Mouse (Mus musculus) right cerebral cortex, postnatal 14 days (tissue): ENCODE results near the gene Stard9.

Source experiments
- DNase-seq: peaks from one replicate; pipeline ENCODE4 v3.0.0; 2022

The Stard9 gene

DNA sequence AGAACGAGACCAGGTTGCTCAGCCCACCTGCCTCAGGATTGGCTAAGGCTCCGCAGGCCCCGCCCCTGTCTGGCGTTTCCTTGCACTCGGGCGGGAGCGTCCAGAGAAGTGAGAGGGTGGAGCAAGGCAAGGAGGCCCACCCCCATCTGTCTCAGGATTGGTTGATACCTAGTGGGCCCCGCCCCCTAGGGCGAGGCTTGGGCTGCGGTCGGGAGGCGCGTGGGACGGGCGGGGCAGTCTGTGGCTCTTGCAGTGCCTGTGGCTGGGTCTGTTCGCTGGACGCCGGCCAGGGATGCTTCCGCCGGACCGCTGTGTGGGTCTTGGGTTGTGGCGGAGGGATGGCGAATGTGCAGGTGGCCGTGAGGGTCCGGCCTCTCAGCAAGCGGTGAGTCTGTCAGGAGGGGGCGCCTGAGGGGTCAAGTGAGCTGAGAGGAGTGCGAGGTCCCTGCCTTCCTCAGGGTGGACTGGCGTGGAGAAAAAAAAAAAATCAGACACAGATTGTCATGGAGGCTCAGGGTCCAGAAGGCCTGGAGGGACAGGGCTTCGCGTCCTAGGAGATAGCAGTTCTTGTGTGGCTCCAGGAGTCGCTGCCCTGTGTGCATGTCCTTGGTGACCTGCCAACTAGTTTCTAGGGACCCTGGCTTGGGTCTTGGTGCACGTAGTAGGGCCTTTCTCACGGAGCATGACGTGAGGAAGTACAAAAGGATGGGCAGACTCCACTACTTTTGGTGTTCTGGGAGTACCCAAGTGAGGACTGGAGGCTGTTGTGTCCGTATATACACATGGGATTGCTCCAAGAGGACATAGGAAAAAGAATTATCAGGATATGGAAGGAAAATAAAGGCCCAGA lies at the start of gene Stard9:
Stard9 (plus strand) TSS at position 236 of the 850 bp plus-strand sequence.
- peak; percentile 96 for DNase-seq

DNA sequence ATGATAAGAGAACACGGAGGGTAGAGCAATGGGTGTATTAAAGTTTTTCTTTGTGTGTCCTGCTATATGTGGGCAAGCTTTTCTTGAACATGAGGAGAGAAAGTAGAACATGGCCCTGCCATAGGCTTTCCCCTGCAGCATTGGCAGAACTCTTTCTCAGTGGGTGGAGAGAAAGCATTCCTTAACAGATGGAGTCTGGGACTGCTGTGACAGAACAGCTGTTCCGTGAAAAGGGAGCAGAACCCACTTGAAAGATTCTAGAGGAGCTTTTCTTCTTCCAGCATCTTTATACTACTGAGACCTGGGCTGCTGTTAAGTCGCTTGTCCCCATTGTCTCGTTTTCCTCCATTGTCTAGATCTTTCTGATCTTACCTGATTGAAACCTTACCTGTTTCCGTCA lies 39.2 kb upstream of the Stard9 start:
- peak; percentile 12 for DNase-seq

DNA sequence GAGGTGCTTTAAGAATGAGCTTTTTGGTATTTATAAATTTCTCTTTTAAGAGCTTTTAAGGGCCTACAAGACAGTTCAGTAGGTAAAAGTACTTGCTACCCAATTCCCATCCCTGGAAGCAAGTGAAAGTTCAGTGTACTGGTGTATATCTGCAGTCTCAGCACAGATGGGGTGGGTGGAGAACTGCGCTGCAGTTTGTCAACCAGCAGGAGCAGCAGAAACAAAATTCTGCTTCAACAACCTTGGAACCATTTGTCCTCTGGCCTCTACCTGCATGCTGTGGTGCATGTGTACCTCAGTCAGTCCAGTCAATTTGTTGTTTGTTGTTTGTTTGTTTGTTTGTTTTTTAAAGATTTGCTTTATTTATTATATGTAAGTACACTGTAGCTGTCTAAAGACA lies 36.7 kb upstream of the Stard9 start:
- no peak for DNase-seq

DNA sequence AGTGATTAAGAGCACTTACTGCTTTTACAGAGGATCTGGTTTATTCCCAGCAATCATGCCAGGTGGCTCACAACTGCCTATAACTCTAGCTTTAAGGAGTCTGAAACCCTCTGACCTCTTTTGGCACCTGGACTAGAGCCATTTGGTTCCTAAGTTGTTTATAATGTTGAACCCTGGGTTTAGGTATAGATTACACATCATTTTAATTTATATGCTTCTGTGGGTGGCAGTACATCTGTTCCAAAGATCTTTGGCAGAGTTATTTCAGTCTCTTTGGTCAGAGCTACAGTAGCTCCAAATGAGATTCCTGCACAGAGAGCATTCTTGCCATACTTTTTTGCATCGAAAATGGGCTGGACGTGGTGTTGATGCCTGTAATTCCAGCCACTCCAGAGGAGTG lies 31.2 kb upstream of the Stard9 start:
- DNase-seq: no peak

DNA sequence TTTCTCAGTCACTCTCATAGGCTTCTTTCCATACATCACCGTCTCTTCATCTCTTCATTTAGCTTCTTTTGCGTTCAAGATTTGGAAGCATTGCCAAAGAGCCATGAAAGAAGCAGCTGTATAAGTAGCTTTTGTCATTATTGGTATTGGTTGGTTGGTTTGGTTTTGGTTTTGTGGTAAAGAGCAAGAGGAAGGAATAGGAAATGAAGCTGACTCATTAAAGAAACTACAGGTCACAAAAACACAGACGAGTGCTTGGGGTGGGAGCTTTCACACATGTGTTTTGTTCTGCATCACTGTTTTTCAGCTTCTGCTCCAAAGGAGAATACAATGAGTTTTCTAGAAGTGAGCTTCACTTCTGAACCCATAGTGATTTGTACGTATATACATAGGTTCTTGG lies 29.4 kb upstream of the Stard9 start:
- DNase-seq: no peak

DNA sequence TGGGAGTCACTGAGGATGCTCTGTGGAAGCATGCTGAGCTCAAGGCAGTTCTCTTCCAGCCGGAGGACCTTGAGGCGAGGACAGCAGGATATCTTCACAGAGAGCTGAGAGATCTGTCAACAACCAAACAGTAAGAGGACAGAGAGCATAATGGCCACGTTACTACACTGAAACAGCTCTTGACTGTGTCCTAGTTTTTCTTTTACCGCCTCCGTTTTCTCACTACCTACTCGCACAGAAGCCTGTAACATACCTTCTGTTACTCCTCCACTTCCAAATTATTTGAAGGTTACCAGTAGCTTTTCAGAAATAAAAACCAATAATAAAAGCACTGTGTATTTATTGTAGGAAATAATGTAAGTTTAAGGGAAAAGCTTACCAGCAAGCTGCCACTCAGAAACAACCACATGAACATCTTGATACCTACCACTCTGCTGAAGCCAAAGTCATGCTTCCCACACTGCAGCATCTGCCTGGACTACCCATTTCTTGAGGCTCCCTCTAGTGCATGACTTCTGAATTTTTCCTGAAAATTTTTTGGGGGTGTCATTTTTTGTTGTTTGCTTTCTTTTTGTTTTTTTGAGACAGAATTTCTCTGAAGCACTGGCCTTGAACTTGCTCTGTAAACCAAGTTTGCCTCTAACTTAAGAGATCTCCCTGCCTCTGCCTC lies 22.8 kb upstream of the Stard9 start:
- no peak for DNase-seq

DNA sequence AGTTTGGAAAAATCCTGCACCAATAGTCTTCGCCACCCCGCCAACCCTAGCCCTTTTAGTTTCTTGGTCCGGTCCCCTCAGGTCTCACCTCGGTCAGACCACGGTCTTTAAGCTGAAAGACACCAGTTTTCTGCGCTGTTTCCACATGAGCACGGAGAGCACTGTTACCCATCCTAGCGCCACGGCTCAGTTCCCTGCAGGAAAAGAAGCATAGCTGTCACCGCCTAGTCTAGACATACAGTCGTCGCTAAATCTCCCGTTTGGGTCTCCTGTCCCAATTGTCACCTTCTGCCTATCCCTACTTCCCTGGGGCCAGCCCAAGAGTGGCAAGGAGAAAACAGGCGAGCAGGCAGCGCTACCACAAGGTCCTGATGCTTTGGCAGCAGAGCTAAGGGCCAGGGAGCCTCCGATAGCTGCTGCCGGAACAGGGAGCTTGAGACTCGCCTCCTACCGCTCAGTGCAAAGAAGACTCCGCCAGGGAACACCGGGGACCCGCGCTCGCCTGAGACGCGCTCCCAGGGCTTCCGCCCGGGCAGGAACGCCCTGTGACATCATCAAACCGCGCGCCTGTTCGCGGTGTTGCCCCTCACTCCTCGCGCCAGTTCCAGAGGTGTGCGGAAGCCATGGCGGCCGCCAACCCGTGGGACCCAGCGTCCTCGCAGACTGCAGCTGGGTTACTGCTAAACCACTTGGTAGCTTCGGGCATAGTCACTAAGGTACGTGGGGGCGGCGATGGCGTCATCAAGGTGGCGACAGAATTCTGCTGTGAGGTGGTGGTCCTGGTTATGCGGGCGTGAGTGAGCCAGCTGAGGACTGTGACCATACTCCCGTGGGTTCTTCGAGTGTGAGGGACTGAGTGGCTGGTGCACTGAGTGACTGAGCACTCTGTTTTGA lies 19.8 kb upstream of the Stard9 start, which contains the start of the genes Haus2 and Lrrc57:
Haus2 (plus strand) TSS at position 554 of the 894 bp plus-strand sequence.
Lrrc57 (minus strand) TSS at position 691 of the 894 bp plus-strand sequence.
- peak; percentile 94 for DNase-seq

DNA sequence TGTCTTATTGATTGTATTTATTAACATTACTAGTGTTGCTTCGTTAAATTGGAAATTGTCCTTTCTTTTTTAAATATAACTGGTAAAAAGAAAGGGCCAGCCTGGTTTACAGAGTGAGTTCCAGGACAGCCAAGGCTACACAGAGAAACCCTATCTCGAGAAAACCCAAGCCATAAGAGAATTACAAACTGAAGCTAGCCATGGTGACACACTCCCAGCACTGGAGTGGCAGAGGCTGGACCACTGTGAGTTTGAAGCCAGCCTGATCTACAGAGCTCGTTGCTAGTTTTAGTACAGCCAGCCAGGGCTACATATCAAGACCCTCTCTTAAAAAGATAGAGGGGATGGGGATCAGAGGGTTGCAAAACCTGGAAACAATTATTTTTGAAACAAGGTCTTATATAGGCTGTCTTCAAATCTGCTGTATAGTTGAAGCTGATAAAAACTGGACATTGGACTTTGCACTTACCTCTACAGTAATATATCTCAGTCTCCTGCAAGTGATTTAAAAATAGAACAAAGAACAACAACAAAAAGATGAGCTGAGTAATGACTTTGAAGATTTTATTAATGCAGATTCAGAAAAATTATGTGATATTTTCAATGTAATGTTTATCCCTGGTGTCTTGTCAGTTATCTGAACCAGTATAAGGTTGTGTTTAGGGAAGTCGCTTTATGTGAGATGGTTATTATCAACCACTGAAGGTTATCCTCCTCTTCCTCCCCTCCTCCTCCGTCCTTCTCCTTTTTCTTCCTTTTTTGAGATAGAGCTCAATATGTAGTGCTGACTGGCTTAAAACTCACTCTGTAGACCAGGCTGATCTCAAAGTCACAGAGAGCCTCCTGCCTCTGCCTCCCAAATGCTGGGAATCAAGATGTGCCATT lies 12.4 kb upstream of the Stard9 start:
- DNase-seq: no peak

DNA sequence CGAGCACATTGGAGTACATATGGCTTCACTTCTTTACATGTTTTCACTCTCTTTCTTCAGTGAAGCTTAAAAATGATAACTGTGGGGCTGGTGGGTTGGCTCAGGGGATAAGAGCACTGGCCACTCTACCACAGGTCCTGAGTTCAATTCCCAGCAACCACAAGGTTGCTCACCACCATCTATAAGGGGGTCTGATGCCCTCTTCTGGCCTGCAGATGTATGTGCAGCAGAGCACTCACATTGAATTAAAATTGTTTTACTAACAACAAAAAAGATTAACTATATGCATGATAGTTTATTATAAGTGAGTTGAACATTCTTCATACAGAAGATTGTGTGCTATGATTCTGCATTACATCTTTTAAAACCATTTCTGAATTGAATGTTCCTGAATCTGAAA lies 9.4 kb upstream of the Stard9 start:
- DNase-seq: no peak

DNA sequence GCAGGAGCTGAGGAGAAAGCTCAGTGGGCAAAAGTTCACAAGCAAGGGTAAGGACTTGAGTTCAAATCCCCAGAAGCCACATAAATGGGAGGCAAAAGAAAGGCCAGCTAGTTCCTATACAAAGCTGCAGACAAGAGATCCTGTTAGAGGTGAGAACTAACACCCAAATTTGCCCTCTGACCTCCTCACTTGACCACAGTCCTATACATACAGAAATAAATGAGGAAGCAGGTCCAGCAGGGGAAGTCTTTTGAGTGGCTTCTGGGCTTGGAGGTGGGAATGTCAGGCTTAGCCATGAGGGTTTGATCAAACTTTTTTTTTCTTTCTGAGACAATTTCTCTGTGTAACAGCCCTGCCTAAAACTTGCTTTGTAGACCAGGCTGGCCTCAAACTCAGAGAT lies 6.0 kb upstream of the Stard9 start:
- no peak for DNase-seq

DNA sequence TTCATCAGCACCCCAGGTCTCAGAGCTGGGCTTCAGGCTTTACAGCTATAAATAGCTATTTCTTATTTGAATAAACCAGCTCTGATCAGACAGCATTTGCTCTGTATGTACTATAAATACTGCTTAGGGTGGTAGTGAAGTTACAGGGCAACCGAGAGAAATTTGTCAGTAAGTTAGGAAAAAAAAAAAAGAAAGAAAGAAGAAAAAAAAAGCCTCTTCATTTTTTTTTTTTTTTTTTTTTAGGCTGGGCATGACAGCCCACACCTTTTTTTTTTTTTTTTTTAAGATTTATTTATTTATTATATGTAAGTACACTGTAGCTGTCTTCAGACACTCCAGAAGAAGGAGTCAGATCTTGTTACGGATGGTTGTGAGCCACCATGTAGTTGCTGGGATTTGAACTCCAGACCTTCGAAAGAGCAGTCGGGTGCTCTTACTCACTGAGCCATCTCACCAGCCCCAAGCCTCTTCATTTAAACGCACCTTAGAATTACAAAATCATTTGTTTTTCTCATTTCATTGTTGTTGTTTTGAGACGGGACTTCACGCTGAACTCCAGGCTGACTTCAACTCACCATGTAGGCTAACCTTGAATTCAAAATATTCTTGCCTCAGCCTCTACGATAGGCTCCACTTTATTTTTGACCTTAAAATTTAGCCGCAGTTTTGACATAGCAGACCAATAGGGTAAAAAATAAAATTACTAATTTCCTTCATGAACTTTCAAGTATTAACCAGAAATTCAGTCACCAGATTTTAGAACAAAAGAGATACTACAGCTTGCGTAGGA lies 650 bp upstream of the Stard9 start:
- DNase-seq: no peak

DNA sequence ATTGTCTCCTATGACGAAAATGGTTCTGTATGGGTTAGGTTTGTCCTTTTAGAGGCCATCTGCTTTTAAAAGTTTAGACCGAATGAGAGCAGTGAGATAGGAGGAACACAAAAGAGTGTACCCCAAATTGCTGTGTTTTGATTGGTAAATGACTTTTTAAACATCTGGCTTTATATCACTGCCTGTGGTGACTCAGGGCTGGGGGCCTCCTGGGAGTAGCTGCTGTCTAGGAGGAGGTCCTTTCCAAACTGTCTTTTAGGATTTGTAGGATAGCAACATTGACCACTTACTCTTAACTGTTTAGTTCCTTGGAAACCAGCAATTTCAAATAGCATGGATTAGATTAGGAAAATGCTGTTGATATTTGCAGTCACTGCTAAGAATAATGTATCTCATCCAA lies 1.3 kb downstream of the Stard9 start:
- no peak for DNase-seq

DNA sequence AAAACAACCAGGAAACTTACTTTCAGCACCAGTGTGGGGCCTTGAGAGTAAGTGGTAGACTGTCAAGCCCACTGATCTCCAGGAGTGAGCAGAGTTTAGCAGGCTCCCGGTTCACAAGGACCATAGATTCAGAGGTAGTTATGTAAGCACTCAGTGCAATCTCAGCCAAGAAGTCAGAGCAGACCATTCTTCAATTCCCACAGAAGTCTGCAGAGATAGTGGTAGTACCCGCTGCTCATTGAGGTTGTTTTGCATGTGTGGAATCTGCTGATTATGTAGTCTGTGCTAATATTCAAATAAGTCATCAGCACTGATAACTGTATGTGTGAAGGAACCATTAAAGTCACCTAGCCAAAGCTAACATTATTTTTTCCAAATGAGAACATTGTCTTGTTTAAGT lies 1.7 kb downstream of the Stard9 start:
- no peak for DNase-seq

DNA sequence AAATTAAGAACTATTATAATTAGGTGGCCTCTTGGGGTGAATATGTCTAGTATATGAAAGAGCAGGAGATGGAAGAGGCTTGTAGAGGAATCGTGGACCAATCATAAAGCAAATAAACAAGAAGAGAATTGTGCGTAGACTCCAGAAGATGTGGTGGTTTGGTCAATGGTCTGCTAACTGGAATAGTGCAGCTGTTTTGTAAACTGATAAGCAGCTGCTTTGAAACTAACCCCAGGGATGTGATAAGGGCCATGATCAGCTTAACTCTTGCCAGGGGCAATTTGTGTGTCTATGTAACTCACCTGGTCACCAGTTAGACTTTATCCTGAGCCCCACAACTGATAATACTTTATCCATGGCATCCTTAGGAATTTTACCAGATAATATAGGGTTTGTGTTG lies 2.6 kb downstream of the Stard9 start:
- DNase-seq: no peak

DNA sequence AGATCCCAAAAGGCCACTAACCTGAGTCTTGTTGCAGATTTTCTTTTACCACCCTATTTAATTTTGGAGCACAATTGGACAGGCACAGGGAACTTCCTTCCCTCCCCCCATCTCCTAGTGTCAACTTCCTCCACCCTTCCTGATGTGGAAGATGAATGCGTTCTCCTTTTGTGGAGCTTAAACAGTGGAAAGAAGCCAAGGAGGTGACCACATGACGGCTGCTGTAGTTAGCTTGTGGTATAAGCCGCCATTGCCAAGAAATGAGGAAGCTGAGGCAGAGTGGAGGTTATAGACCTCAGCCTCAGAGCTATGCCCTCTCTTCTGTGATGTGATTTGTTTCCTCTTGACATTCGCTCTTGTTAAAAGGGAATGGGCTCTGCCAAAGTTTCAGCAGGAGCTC lies 3.0 kb downstream of the Stard9 start:
- no peak for DNase-seq

DNA sequence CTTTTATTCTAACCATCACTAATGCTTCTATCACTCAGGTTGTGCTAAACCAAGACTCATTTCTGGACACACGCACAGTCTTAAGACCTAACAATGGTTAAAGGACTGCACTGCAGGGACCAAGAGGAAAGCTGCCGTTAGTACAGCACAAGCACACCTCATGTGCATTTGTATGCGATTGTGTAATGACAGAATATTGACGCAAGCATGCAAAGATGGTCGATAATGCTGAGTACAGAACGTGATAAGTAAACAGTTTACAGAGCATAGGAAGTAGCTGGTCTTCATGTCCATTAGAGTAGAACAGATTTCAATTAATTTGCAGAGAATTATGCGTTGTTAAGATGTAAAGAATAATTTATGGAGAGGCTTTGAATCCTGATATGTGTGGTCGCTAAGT lies 11.9 kb downstream of the Stard9 start:
- no peak for DNase-seq

DNA sequence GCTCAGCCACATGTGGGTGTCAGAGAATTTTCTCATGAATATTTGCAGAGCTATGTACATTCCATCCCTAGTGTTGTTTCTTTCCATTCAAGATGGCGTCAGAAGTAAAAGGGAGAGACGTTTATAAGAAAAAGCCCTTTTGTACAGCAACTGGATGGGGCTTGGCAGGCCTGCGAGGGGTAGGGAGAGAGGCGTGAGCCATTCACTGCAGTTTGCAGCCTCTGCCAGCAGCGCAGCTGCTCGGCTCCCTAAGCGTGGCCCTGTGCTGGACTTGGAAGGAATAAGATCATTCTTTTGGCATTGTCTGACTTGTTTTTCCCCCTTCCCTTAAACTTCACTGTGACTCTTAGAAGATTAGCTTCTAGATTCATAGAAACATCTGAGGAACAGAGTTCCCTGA lies 14.9 kb downstream of the Stard9 start:
- DNase-seq: peak; percentile 18

DNA sequence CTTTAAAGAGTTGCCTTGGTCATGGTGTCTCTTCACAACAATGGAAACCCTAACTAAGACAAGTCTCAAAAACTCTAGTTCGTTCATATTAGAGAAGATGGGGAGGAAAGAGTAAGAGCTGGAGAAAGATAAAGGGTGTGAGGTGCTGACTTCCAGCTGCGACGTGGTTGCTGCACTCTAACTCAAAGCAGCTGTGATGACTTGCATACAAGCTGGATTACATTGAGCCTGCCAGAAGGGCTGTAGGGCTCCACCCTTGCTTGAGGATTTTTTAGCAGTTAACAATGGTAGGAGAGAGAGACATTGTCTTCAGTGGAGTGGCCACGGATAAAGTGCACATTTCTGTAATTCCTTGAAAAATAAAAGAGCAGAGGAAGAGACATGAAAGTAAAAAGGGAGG lies 17.9 kb downstream of the Stard9 start:
- DNase-seq: no peak

DNA sequence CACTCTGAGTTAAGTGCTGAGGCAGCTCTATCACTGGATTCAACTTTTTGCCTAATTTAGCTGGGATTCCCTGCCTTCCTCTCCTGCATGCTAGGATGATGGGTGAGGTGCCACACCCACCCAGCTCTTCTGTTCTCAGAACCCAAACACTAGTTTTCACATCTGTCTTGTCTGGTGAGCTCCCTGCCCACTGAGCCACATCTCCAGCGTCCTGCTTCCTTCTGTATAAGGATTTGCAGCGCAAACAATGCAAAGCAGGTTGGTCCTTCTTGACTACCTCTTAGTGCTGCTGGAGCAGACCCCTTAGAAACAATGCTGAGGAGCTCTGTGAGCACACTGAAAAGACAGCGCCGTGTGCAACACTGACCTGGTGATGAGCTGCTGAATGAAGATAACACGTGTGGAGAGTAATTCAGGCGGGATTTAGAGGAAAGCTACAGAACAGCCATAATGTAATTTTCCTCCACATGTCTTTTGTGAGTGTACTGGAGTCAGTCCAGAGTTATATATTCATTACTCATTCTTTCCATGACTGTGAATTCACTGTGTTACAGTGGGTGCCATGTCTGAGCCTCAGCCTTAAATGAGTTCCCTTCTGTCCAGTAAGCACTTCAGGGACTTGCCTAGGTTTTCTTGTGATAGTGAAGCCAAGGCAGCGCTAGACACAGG lies 23.5 kb downstream of the Stard9 start:
- no peak for DNase-seq

DNA sequence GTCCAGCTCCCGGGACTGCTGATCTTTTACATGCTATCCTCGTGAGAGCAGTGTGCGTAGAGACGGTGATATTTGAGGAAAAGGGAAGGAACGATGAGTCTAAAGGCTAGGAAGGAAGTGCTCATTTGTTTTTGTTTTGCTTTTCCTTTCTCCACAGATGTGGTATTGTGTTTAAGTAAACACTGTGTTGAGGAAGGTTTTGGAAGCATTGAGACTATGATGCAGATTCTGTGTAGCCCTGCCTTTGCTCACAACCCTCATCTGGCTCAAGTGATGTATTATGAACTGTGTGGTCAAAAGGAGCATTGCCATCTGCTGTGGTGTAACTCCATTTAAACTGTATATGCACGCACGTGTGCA lies 24.0 kb downstream of the Stard9 start:
- DNase-seq: no peak

DNA sequence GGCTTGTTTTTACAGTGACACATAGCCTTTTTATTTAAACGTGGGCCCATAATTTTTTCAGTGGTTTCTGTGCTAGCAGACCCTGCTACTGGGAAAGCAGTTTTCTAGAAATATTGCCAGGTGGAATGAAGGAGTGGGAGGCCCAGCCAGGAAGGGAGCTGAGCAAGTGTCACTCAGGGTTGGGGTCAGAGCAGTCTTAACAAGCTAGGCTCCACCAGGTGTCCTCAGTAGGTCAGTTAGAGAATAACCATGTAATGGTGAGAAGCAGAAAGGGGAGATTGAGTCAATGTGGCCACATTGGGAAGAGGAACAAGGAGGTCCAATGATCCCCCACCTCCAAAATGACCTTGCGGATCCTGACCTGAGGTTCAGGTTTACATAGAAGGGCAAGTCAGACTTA lies 25.8 kb downstream of the Stard9 start:
- no peak for DNase-seq
